Mouse (Mus musculus): ENCODE data around the gene Tagap.
"Not testable (repeated sequence)": the region's sequence is repeated elsewhere in the genome, so short reads cannot be mapped to it uniquely, and the experiment has no call there.

The Tagap gene

DNA sequence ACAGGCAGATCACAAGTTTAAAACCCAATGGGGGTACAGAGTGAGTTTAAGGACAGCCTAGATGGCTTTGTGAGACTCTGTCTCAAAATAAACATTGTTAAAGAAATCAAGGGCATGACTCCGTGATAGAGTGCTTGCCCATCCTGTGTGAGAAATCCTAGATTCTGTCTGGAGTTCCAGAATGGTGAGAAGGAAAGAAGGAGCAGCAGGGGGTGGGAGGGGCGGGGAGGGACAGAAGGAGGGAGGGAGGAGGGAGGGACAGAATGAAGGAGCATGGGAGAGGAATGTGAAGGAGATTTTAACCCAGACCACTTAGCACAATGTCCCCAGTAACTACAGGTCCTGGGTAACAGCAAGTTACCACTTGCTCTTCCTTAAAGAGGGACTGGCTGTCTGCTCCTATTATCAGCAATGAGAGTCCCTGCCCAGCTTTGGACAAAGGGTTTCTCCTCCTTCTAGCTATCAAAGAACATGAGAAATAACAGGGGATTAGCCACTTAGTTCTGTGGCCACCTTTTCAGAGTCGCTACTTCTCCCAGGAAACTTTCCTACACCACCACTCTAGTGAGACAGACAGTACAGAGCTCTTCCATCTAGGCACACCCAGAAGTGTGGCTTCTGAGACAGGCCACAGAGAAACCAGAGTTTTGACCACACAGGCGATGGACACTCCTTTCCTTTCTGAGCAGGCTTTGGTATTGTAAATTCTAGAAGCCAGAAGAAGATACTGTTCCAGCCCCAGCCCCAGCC is 19.7 kb upstream of the Tagap start:
- in situ Hi-C loops (cut with MboI; ENCODE audit: low sequenced_read_pairs), result no loop called here

DNA sequence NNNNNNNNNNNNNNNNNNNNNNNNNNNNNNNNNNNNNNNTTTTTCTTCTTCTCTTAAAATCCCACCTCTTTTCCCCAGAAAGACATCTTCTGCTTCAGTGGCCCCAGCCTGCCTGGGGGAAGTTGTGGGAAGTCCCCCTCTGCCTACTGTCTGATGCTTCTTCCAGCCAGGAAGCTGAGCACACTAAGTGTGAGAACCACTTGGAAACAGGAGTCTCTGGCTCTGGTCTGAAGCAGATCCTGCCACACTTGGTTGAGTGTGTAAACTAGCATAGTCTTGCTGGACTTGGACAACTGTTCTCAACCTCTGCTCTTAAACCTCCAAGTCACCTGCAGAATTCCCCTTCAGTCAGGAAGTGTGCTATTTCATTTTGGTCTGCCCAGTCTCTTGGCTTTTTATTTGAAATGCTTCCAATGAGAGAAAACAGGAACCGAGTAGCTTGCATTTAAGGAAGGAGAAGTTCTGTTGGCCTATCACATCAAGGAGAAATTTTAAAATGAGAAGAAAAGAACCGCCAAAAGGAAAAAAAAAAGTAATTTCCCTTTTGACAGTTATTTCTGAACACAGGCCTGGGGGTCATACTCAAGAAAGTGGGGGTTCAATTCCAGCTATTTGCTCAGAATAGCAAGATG is 11.1 kb upstream of the Tagap start:
- in situ Hi-C loops (cut with MboI; ENCODE audit: low sequenced_read_pairs), result no loop called here

DNA sequence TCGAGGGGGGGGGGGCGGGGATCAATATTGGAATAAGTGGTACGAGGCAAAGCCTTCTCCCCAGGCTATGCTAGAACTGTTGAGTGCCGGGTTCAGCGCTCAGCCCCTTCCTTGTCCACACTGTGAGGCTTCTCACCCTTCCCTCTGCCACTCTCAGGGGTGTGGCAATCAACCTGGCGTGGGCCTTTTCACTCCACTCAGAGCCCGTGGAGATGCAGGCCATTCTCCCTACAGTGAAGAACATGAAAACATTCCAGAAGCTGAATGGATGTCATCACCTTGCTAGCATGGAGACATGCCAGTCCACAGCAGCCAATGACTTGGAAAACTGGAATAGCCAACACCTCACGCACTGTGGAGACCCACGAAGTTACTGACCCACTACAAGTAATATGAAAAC is 10.0 kb upstream of the Tagap start:
- in situ Hi-C loops (cut with MboI; ENCODE audit: low sequenced_read_pairs), result no loop called here

DNA sequence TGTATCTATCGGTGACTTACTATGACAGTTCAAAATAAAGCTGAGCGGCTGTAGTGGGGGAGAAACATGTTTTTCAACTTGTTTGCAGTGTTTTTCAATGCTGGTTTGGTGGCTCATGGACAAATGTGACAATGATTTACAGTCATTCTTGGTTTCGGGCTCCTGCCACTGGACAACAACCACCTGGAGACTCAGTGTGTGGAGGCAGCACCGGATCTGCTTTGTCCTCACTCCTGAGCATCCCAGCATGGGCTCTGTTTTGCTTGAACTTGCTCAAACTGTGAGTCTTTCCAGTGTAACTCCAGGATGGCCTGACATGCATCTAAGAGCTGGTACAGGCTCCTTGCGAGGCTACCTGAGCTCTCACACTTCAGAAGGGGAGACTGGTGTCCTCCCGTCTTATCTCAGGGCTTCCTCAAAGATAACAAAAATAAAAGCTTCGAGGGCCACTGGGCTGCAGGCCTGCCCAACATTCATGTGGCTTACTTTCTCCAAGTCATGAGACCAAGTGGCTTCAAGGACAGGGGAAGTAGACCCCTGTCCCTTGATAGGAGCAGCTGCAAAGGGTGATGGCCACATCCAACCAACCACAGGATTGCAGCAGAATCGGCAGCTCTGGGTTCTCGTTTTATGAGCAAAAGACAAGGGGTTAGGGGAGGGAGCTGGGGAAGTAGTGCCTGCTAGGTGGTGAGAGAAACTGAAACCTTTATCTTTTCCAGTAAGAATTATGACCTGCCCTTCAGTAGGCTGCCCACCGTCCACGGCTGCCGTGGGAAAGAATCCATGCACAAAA is 8.8 kb upstream of the Tagap start:
- in situ Hi-C loops (cut with MboI; ENCODE audit: low sequenced_read_pairs), result no loop called here

DNA sequence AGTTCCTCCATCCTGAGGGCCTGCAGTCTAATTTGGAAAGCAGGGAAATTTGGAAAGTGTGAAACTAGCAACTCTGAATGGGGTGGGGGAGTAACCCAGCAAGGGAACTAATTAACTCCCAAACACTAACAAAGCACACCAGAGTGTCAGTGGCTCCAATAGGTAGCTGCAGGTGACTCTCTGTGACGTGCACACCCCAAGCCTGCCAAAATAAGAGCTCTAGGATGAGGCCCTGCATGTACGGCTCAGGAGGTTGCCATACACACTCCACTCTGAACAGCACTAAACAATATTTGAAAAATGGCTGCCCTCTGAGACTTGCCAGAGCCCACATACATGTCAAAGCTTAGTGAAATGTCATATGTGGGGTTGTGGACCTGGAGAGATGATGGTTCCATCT is 7.4 kb upstream of the Tagap start:
- in situ Hi-C loops (cut with MboI; ENCODE audit: low sequenced_read_pairs), result no loop called here

DNA sequence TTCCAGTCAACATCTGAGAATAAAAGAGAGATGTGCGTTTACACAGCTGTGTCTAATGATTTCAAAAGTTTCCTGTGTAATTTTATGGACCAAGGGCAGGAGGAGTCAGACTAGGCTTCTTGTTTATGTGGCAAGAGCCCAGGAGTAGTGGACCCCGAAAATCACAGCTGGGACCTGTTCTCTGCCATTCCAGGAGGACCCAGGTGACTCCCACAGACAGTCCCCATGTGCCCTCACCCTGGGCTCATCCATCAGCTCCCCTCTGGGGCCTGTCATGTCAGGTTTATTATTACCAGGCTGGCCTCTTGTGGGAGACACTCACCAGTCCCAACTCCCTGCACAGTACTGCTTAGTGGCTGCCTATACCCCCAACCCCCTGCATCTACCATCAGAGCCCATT is 6.6 kb upstream of the Tagap start:
- in situ Hi-C loops (cut with MboI; ENCODE audit: low sequenced_read_pairs), result no loop called here

DNA sequence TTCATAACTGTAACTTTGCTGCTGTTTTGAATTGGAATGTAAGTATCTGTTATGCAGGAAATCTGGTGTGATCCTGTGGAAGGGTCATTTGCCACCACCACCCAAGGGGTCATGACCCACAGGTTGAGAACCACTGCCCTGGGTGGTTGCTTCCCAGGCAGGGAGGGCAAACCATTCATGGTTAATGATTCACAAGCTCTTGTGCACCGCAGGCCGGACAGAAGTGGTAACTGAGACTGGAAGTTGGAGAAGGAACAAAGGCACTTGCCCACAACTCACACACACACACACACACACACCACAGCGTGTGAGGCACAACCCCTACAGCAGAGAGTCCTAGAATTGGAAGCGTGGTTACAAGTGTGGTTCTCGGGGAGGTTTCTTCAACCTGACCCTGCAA is 3.2 kb upstream of the Tagap start:
- in situ Hi-C loops (cut with MboI; ENCODE audit: low sequenced_read_pairs), result no loop called here

DNA sequence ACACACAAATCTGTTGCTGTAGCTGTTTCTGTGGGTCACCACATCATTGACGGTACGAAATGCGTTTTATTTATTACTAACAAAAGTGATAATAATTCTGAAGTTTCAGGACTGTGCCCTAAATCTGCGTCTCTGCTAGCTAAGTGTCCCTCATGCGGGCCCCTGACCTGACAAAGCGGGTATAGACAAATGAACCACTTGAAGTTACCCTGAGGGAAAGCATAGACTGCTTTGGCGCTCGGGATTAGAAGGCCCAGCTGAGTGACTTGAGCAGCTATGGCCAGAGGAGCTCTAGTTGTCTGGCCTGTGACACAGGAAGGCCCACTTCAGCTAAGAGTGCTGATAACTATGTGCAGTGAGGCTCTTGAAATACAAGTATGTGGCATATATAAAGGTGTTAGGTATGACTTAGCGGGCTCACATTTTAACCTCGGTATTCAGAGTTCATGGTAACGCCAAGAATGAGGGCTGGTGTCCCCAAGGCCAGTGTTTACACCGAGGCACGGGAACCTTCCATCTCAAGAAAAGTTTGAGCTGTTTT is 1.5 kb upstream of the Tagap start:
- in situ Hi-C loops (cut with MboI; ENCODE audit: low sequenced_read_pairs), result no loop called here

DNA sequence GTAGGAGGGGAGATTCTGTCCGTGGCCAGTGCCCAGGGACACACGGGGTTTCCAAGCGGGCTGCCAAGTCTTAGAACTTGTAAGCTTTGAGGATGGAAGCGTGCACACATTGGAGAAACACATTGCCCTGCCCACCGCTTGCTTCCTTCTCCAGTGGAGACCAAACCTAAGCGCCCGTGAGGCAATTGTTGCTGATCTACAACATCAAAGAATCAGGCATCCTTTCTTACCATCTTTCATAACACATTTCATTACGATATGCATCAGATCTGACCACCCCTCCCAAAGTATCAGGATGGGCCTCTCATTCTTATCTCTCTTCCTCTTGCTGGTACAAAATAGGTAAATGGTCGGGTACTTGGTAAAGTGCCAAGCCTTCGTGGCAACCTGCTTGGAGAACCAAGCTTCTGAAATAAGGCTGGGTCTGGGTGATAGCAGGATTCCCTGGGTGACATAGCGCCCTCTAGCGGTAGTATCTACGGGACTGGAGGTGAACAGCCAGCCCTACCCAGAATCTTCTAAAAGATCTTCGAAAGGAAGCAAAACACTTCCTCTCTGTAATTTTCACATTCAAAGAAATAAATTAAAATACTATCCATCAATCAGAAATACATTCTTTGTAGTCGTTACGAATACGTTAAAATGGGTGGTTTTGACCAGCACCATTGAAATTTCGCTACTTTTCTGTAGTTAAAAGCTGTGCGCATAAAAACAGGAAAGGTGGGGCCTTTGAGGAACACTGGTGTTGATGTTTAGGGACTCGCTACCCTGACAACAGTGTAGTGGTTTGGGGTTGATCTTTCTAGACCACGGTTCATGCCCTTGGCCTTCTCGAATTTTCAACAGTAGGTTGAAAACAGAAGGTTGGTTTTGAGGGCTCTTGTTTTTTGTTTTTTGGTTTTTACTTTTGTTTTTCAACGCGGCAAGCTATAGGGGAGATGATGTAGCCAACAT is 2.1 kb downstream of the Tagap start:
- in situ Hi-C loops (cut with MboI; ENCODE audit: low sequenced_read_pairs), result loop anchor here (5.0 kb wide), 1 partner anchor 46 kb away; no protein-coding TSS in a partner anchor

DNA sequence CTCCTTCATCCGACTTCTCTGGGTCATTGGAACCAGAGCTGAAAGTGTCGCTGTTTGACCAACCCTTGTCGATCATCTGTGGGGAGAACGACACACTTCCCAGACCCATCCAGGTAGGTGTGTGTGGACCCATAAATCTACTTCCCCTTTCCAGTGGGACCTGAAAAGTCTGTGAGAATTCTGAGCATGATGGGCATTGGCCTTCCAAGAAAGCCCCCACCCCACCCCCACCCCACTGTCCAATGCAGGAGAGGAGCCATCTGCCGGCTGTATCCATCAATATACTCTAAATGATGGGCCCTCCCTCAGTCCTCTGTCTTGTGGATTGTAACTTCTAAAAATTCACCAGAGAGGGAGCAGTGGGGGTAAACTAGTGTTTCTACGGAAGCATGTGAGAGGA is 2.9 kb downstream of the Tagap start:
- in situ Hi-C loops (cut with MboI; ENCODE audit: low sequenced_read_pairs), result loop anchor here (5.0 kb wide), 1 partner anchor 46 kb away; no protein-coding TSS in a partner anchor

DNA sequence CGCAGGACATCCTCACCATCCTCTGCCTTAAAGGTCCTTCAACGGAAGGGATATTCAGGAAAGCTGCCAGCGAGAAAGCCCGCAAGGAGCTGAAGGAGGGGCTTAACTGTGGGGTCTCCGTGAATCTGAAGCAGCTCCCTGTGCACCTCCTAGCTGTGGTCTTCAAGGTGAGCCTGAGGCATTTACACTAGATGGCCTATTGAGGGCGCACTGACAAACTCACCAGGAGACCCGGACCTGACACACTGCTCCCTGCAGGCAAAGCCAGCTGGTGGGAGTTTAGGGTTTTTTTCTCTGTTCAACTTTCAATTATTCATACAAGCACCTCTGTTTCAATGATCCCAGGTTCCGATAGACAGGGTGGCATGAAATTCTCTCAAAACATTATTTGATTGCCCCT is 3.5 kb downstream of the Tagap start:
- in situ Hi-C loops (cut with MboI; ENCODE audit: low sequenced_read_pairs), result loop anchor here (5.0 kb wide), 1 partner anchor 47 kb away; no protein-coding TSS in a partner anchor

DNA sequence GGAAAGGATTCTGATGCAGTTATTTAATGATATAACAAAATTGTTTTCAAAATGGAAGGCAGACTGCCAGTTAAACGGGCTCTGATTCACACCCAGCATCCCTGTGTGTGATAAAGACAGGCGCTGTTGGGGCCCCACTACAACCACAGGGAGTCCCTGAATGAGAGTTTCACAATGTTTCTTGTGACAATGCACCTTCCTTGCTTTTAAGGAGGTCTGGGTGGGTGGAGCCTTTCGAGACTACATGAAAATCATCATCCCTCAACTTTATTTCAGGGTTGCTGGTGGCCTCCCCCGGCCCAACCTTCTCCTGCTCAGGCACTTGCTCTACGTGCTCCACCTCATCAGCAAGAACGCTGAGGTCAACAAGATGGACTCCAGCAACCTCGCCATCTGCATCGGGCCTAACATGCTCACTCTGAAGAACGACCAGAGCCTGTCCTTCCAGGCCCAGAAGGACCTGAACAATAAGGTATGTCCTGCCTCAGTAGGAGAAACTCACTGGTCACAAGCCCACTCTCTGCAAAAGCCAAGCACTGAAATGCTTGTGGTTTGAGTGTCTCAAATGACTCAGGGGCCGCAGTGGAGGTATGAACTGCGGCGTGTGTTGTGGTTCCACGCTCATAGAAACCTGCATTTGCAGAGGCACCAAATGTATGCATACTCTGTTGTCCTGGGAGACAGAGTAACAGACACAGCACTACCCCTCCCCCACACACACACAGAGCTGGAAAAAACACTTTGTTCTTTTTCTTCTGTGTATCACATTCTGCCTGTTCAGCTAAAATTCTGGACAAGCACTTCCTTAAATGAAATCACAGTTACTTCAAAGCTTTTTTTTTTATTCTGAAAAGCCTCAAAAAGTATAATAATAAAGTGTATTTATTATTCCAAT is 5.5 kb downstream of the Tagap start:
- in situ Hi-C loops (cut with MboI; ENCODE audit: low sequenced_read_pairs), result no loop called here

DNA sequence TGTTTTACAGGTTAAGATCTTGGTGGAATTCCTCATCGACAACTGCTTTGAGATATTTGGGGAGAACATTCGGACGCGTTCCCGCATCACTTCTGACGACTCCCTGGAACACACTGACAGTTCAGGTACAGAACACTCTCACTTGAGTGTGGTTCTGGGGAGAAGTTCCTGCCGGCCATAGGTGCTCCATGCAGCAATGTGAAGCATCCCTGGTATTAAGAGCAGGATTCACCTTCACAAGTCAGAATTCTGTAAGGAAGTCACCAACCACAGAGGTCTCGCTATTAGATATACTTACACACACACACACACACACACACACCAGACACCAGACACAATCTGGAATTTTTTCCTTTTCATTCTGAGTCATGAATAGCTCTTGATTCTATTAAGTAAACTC is 6.3 kb downstream of the Tagap start:
- in situ Hi-C loops (cut with MboI; ENCODE audit: low sequenced_read_pairs), result not testable (repeated sequence)

DNA sequence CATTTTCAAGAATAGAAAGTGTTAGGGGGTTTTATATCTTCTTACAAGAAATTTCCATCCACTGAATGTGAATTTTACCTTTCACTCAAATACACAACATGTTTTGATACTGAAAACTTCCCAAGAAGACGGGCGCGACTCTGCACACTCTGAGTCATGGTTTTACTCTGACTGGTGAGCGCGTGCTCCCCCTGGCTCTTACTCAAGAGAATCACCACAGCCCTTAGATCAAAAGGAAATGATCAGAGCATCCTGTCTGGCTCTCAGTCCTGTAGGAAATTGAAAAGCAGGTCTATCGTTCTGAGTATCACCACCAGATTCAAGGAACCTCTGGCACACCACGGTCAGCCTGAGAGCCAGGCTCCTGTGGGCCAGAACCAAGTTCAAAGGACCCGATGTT is 13.8 kb downstream of the Tagap start:
- in situ Hi-C loops (cut with MboI; ENCODE audit: low sequenced_read_pairs), result no loop called here

DNA sequence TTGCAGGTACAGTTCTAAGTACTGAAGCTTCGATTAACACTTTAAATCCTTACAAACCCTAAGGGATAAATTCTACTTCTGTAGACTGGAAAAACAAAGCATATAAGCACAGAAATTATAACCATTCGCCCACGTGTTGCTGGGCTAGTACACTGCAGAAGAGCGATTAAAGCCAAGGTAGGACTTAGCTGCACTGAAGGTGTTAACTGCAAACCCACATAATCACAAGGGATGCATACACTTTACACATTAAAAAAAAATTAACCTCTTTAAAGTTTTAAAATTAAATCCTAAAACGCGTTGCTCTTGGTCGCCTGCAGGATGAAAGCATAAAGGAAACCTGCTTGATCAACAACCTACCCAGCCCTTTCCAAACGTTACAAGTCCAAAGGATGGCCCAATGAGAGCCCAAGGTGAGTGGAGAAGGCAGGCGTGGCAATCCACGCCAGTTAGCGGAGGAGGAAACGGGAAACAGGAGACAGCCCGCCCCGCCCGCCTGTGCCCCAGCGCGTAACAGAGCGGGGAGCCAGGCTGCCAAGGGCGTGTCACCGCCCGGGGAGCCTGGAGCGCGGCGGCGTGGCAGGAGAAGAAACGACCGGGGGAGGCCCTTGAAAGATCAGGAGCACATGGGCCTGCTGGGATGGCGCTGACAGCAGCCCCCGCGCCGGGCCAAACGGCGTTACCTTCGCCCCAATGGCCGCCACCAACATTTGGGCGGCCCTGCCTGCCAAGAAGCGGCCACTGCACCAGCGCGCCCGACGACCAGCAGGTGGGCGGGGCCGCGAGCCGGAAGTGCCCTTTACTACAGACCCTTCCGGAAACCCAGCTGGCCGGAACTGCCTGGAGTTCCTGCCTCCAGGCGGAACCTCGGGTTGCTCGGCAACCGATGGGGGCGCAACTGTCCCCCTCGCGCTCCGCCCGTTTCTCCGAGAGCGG is 19.6 kb downstream of the Tagap start, which contains the start of gene Rsph3a:
TSS of gene Rsph3a (plus strand) at position 498 of the 936 bp plus-strand sequence.
- in situ Hi-C loops (cut with MboI; ENCODE audit: low sequenced_read_pairs), result not testable (repeated sequence)

DNA sequence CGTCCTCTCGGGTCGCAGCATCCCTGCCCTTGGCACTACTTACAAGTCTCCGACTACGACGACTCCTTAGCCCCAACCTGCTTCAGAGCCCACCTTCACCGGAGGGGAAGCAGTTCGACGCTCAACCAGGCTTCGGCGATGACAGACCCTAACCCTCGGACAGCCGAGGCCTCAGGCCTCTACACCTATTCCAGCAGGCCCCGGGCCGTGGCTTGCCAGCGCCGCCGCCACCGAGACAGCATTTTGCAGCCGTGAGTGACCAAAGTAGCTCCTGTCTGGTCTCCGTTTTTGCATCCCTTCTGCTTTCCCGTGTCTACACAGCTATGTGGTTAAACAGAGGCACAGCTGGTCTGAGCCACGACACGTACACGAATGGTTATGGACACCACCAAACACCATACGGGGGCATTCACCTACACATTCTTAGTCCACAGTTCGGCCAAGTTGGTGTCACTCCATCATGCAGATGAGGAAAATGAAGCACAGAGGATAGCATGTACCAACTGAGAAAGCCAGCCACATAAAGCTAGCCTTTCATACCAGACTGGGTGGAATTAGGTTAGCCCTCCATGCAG is 20.3 kb downstream of the Tagap start:
- in situ Hi-C loops (cut with MboI; ENCODE audit: low sequenced_read_pairs), result not testable (repeated sequence)

DNA sequence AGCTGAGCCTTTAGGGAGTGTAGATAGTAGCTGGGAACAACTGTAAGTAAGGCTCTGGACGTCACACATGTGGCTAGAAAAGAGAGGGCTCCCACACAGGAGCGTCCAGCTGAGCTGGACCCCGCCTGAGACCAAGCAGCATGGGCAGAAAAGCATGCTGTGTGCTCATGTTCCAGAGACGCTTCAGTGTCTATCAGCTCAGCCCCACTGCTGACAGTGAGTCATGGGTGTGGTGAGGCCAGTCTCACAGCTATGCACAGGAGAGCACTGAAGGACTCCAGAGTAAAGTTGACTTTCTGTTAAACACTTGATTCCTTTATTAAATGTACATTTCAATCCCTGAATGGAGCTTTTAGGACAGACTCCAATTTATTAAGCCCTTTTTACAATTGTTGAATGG is 25.5 kb downstream of the Tagap start:
- in situ Hi-C loops (cut with MboI; ENCODE audit: low sequenced_read_pairs), result not testable (repeated sequence)

DNA sequence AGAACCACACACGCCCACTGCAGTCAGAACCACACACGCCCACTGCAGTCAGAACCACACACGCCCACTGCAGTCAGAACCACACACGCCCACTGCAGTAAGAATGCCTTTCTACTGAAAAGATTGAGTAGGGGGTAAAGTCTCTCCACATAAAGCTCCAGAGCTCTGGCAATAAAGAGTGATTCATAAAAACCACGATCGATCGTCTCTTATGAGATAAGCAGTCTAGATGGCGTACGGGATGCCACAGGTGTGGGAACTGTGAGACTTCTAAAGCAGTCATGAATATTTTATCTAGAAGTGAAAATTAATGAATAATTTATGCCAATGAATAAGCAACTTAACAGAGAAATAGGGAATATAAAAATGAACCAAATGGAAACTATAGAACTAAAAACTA is 31.4 kb downstream of the Tagap start:
- in situ Hi-C loops (cut with MboI; ENCODE audit: low sequenced_read_pairs), result not testable (repeated sequence)
